Mouse (Mus musculus): ENCODE data around the gene Bcl7a. TPM values are rescaled to one million over a fixed set of nuclear protein-coding genes. Genes with fewer than 3 reads are reported as not detected.

Bcl7a gene
- total and polyA plus RNA-seq, 3 experiments: 2.3 to 7.2 (median 4.3) TPM

DNA sequence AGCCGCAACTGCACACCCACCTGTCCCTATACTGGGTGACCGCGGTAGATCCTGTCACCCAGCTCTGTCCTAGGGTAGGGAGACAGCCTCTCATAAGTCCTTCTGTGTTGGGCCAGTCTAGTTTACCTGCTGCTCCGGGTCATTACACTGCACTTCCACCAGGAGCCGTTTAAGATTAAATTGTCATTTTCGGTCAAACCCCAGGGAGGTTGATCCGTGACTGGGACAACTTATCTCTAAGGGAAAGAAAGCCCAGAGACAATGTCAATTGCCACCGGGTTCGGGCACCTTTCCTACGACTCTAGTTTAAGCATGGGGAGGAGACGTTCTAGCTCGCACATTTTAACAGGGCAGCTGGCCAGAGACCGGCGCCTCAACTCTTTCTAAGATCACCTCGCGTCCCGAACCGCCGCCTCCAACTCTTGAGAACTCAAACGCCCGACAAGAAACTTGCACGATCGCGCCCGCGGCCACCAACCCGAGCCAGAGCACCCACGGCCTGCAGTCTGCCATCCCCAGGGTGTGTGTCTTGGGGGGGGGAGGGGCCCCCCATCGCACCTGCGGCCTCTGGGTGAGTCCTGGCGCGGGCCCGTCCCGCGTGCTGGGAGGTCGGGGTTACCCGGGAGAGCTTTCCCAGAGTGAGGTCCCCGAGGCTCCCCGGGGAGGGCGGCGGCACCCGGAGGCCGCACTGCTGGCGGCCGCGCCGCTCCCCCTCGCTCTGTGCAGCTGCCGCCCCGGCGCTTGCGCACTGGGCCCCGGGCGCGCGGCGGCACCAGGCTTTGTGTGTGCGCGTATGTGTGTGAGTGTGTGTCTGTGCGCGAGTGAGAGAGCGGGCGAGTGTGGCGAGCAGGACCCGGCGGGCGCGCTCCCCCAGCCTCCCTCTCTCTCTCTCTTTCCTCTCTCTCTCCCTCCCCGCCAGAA, at the start of gene Bcl7a (continued):
- peak; percentile 71 for TF ChIP-seq SIN3A (IDR thresholded peaks at IDR 0.05; ENCODE audit: low read length)

DNA sequence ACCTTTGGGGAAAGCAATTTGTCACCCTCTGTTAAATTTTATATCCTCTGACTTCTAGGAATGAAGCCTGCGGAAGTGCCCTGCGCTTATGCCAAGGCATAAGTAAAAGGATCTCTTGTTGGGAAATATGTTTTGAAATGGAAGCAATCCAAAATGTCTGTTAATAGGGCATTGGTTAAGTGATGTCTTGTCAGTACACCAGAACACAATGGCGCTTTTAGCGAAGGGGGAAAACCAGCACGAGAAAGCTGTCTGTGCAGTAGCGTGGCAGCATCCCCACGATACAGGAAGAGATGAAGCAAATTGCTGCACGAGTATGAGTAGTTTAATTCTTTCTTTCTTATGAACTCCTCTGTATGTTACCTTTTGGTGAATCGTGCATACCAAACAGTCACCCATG, 49.0 kb upstream of the Bcl7a start:
- H3K4me3 ChIP-seq (replicated peaks in 1 of 3; ENCODE audit: low read depth in 2 of 3, low read length in 2 of 3, poor library complexity in 1 of 3): no peak overlapping the region
- no peaks in the 10 kb centered on the region for H3K27me3 ChIP-seq (replicated peaks)
- H3K36me3 ChIP-seq (replicated peaks in 1 of 2; ENCODE audit: control insufficient read depth in 1 of 2, insufficient read depth in 1 of 2, low read length in 1 of 2): no peaks in the 10 kb centered on the region
- dilution Hi-C loops (cut with MboI; ENCODE audit: extremely low pct_ligation_motif_present, extremely low pct_unique_long_range_greater_than_20kb, low sequenced_read_pairs): no loop called here
- no peak overlapping the region for H3K9ac ChIP-seq (ENCODE audit: insufficient read depth, low read depth)
- no peaks in the 10 kb centered on the region for H3K4me1 ChIP-seq (ENCODE audit: control insufficient read depth in 1 of 2, insufficient read depth in 2 of 2)
- in situ Hi-C loops (cut with MboI; ENCODE audit: low pct_ligation_motif_present, low pct_unique_long_range_greater_than_20kb, low sequenced_read_pairs): no loop called here
- TF ChIP-seq NRF1 (IDR thresholded peaks at IDR 0.05; ENCODE audit: low read depth, low read length) (no peak), ZMIZ1 (IDR thresholded peaks at IDR 0.05; ENCODE audit: low read depth, low read length) (no peak), ZNF384 (IDR thresholded peaks at IDR 0.05; ENCODE audit: low read depth, low read length) (no peak), HCFC1 (IDR thresholded peaks at IDR 0.05; ENCODE audit: low read depth, low read length) (no peak), USF2 (conservative IDR thresholded peaks at IDR 0.05; ENCODE audit: low read depth, low read length) (no peak), USF1 (IDR thresholded peaks at IDR 0.05; ENCODE audit: low read depth, low read length) (no peak), CHD2 (IDR thresholded peaks at IDR 0.05; ENCODE audit: low read length) (no peak), JUND (conservative IDR thresholded peaks at IDR 0.05; ENCODE audit: low read depth, low read length) (no peak), TCF12 (IDR thresholded peaks at IDR 0.05; ENCODE audit: low read depth, low read length) (no peak), TBP (conservative IDR thresholded peaks at IDR 0.05; ENCODE audit: low read depth, low read length) (no peak), GABPA (IDR thresholded peaks at IDR 0.05; ENCODE audit: insufficient replicate concordance, low read depth, low read length) (no peak), MAX (IDR thresholded peaks at IDR 0.05; ENCODE audit: low read length) (no peak)
- H3K9me3 ChIP-seq (replicated peaks; ENCODE audit: low read length): no peaks in the 10 kb centered on the region
- H3K79me2 ChIP-seq (replicated peaks; ENCODE audit: control insufficient read depth, extremely low read depth, insufficient read depth, poor library complexity, severe bottlenecking): no peaks in the 10 kb centered on the region
- no peak overlapping the region for H3K4me2 ChIP-seq (ENCODE audit: insufficient read depth, low read depth, poor library complexity, severe bottlenecking)
- H3K27ac ChIP-seq (ENCODE audit: insufficient read depth, low read depth): no peak overlapping the region
- DNase-seq (ENCODE audit: extremely low read depth): no peak

DNA sequence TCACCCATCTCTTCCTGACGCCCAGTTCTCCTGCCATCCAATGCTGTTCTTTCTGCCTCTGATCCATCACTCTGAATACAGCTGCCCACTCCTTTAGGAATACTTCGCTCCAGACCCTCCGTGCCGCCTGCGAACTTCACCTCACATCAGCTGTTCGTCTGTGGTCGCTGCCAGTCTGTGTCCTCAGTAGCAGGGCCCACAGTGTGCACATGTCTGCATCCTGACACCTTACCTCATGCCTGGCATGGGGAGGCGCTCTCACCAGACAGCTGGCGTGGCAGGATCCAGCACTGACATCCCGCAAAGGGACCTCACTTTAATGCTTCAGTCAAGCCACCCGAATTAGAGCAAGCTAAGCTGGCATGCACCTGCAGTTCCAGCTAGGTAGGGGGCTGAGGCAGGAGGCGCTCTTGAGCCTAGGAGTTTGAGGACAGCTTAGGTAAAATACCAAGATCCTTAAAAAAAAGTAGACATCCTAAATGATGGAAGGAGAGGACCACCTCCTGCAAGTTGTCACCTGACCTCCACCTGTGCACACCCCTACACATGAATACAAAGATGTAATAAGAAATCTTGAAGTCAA, 47.3 kb upstream of the Bcl7a start:
- no peak overlapping the region for H3K27ac ChIP-seq (ENCODE audit: insufficient read depth, low read depth)
- no peak overlapping the region for H3K4me2 ChIP-seq (ENCODE audit: insufficient read depth, low read depth, poor library complexity, severe bottlenecking)
- no peak for DNase-seq (ENCODE audit: extremely low read depth)
- in situ Hi-C loops (cut with MboI; ENCODE audit: low pct_ligation_motif_present, low pct_unique_long_range_greater_than_20kb, low sequenced_read_pairs): no loop called here
- H3K9ac ChIP-seq (ENCODE audit: insufficient read depth, low read depth): no peak overlapping the region
- no peaks in the 10 kb centered on the region for H3K9me3 ChIP-seq (replicated peaks; ENCODE audit: low read length)
- H3K4me3 ChIP-seq (replicated peaks in 1 of 3; ENCODE audit: low read depth in 2 of 3, low read length in 2 of 3, poor library complexity in 1 of 3): no peak overlapping the region
- dilution Hi-C loops (cut with MboI; ENCODE audit: extremely low pct_ligation_motif_present, extremely low pct_unique_long_range_greater_than_20kb, low sequenced_read_pairs): no loop called here
- H3K27me3 ChIP-seq (replicated peaks): no peaks in the 10 kb centered on the region
- no peaks in the 10 kb centered on the region for H3K4me1 ChIP-seq (ENCODE audit: control insufficient read depth in 1 of 2, insufficient read depth in 2 of 2)
- no peaks in the 10 kb centered on the region for H3K79me2 ChIP-seq (replicated peaks; ENCODE audit: control insufficient read depth, extremely low read depth, insufficient read depth, poor library complexity, severe bottlenecking)
- TF ChIP-seq ZKSCAN1 (IDR thresholded peaks at IDR 0.05; ENCODE audit: borderline replicate concordance, low read depth, low read length) (no peak), RAD21 (IDR thresholded peaks at IDR 0.05; ENCODE audit: low read depth, low read length) (peak; percentile 43), SMC3 (IDR thresholded peaks at IDR 0.05; ENCODE audit: low read depth, low read length) (peak; percentile 54), NRF1 (IDR thresholded peaks at IDR 0.05; ENCODE audit: low read depth, low read length) (no peak), CTCF (conservative IDR thresholded peaks at IDR 0.05 in 1 of 2, IDR thresholded peaks at IDR 0.05 in 1 of 2; ENCODE audit: low read depth in 2 of 2, low read length in 2 of 2) (peak in 1 of 2 experiments; percentile 66; a peak in 3 of 4 replicates), USF2 (conservative IDR thresholded peaks at IDR 0.05; ENCODE audit: low read depth, low read length) (no peak)
- no peaks in the 10 kb centered on the region for H3K36me3 ChIP-seq (replicated peaks in 1 of 2; ENCODE audit: control insufficient read depth in 1 of 2, insufficient read depth in 1 of 2, low read length in 1 of 2)
